Mouse (Mus musculus) neural tube, embryonic 11.5 days (tissue): ENCODE data around the gene Dolk. TPM values are rescaled to one million over a fixed set of nuclear protein-coding genes. Genes with fewer than 3 reads are reported as not detected.

ENCODE experiments used
- ATAC-seq: fragments of 200-750 bp; cut with Nextera tagmentation; 2 replicates; pipeline ENCODE4 v1.8.0; 2017; ENCODE audit warnings: moderate number of reproducible peaks, mild to moderate bottlenecking, moderate TSS enrichment, moderate library complexity; ENCODE audit not compliant: insufficient read depth, low FRiP score, low TSS enrichment
- DNase-seq: peaks from one replicate; pipeline ENCODE4 v3.0.0-alpha.2; 2015; ENCODE audit warnings: low spot score
- H3K27ac ChIP-seq: fragments of 300-500 bp; sonication (generic); 2 replicates; pipeline ENCODE4 v1.5.1; 2014; ENCODE audit warnings: low read depth, mild to moderate bottlenecking, low read length
- H3K27me3 ChIP-seq: fragments of 300-500 bp; sonication (generic); 2 replicates; pipeline ENCODE4 v1.6.1; 2014; ENCODE audit warnings: mild to moderate bottlenecking, low read length, mixed read lengths; ENCODE audit not compliant: control insufficient read depth, insufficient read depth
- H3K36me3 ChIP-seq: fragments of 300-500 bp; sonication (generic); 2 replicates; pipeline ENCODE4 v1.6.1; 2014; ENCODE audit warnings: mild to moderate bottlenecking, low read length, moderate library complexity, mixed read lengths; ENCODE audit not compliant: control insufficient read depth, insufficient read depth
- H3K4me1 ChIP-seq: fragments of 300-500 bp; sonication (generic); 2 replicates; pipeline ENCODE4 v1.6.1; 2014; ENCODE audit warnings: low read length, mixed read lengths; ENCODE audit not compliant: control insufficient read depth, insufficient read depth
- H3K4me2 ChIP-seq: fragments of 300-500 bp; sonication (generic); 2 replicates; pipeline ENCODE4 v1.6.1; 2014; ENCODE audit warnings: low read depth, mild to moderate bottlenecking, moderate library complexity
- H3K4me3 ChIP-seq: fragments of 300-500 bp; sonication (generic); 2 replicates; pipeline ENCODE4 v1.5.1; 2014; ENCODE audit warnings: low read depth, low read length
- H3K9ac ChIP-seq: fragments of 300-500 bp; sonication (generic); 2 replicates; pipeline ENCODE4 v1.6.1; 2014; ENCODE audit warnings: mild to moderate bottlenecking, low read length
- H3K9me3 ChIP-seq: fragments of 300-500 bp; sonication (generic); 2 replicates; pipeline ENCODE4 v1.6.1; 2016; ENCODE audit warnings: low read length; ENCODE audit not compliant: control insufficient read depth
- WGBS: fragments of 180-500 bp; shearing (Covaris S2); extraction: QIAGEN DNeasy Blood & Tissue Kit; methylation state at CpG from one replicate; pipeline ENCODE4 v1.1.7; 2014; 5-methylcytosine and 5-hydroxymethylcytosine counted together
- polyA plus RNA-seq: library from polyadenylated mRNA; unstranded; fragments of >200 nt; fragmentation: Nextera tagmentation; extraction: Ambion mirVana; gene quantifications from 2 replicates; pipeline ENCODE4 v1.2.1, GENCODE M21; 2014

Gene Dolk
- polyA plus RNA-seq, 1 experiment from 2014 or later, result 27.9 TPM

DNA sequence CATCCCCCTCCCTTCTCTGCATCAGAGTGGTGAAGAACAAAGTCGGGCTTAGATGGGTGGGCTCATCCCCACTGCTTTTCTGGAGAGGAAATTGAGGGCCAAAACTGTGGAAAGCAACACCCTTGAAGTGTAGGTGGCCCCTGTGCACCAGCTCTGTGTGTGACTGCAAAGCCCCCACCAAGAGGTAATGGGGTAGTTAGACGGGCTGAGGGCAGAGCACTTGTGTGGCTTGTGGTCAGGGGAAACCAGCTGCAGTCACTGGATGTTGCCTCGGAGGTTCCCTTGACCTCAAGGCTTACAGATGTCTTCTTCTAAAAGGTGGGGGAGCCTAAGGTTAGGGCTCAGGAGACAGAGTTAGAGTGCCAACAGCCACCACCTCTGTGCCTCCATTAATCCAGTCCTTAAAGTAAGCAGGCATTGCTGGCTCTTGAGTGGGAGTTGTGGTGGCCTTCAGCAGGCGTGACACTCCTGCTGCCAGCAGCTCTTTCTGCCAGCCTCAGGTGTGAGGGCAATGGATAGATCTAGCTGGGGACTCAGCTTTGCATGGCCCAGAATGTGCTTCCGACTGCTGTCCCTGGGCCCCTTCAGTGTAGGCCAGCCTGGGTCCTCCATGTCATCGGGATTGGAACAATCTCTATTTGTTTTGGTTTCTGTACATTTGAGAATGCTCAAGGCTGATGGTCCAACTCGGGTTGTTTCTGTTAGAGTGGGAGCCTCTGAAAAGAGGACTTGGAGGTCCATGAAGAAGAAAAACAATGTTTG is 28.3 kb downstream of the Dolk start:
- H3K4me2 ChIP-seq, result no peak overlapping the region
- no peaks in the 10 kb centered on the region for H3K9me3 ChIP-seq
- no peaks in the 10 kb centered on the region for H3K4me1 ChIP-seq
- H3K27me3 ChIP-seq, result no peaks in the 10 kb centered on the region
- DNase-seq, result no peak
- 95% methylated on average over 7 of the region's 7 CpGs for WGBS
- no peak overlapping the region for H3K9ac ChIP-seq
- H3K27ac ChIP-seq, result no peak overlapping the region
- peaks cover 30% of the 10 kb centered on the region for H3K36me3 ChIP-seq
- ATAC-seq, result no peak
- H3K4me3 ChIP-seq, result no peak overlapping the region

DNA sequence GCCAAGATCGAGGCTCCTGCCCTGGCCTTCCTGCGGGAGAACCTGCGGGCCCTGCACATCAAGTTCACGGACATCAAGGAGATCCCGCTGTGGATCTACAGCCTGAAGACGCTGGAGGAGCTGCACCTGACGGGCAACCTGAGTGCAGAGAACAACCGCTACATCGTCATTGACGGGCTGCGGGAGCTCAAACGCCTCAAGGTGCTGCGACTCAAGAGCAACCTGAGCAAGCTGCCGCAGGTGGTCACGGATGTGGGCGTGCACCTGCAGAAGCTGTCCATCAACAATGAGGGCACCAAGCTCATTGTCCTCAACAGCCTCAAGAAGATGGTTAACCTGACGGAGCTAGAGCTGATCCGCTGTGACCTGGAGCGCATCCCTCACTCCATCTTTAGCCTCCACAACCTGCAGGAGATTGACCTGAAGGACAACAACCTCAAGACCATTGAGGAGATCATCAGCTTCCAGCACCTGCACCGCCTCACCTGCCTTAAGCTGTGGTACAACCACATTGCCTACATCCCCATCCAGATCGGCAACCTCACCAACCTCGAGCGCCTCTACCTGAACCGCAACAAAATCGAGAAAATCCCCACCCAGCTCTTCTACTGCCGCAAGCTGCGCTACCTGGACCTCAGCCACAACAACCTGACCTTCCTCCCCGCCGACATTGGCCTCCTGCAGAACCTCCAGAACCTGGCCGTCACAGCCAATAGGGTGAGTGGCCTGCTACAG is 29.4 kb downstream of the Dolk start:
- H3K36me3 ChIP-seq, result peaks cover 28% of the 10 kb centered on the region

DNA sequence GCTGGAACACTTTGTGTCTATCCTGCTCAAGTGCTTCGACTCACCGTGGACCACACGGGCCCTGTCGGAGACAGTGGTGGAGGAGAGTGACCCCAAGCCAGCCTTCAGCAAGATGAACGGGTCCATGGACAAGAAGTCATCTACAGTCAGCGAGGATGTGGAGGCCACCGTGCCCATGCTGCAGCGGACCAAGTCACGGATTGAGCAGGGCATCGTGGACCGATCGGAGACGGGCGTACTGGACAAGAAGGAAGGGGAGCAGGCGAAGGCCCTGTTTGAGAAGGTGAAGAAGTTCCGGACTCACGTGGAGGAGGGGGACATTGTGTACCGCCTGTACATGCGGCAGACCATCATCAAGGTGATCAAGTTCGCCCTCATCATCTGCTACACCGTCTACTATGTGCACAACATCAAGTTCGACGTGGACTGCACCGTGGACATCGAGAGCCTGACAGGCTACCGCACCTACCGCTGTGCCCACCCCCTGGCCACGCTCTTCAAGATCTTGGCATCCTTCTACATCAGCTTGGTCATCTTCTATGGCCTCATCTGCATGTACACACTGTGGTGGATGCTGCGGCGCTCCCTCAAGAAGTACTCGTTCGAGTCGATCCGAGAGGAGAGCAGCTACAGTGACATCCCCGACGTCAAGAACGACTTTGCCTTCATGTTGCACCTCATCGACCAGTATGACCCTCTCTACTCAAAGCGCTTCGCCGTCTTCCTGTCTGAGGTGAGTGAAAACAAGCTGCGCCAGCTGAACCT is 30.3 kb downstream of the Dolk start:
- Histone ChIP-seq H3K9ac (no peak overlapping the region), H3K4me2 (no peak overlapping the region), H3K27ac (no peak overlapping the region), H3K4me1 (no peaks in the 10 kb centered on the region), H3K9me3 (no peaks in the 10 kb centered on the region), H3K36me3 (peaks cover 28% of the 10 kb centered on the region), H3K4me3 (no peak overlapping the region), H3K27me3 (no peaks in the 10 kb centered on the region)
- DNase-seq (no peak), ATAC-seq (no peak)
- 96% methylated on average over 42 of the region's 42 CpGs for WGBS

More for the DNA sequence above, 29.4 kb downstream of the Dolk start:
- no peak overlapping the region for H3K9ac ChIP-seq
- 95% methylated on average over 30 of the region's 30 CpGs for WGBS
- no peak overlapping the region for H3K4me3 ChIP-seq
- H3K27ac ChIP-seq, result no peak overlapping the region
- no peaks in the 10 kb centered on the region for H3K9me3 ChIP-seq
- no peak overlapping the region for H3K4me2 ChIP-seq
- DNase-seq, result no peak
- no peaks in the 10 kb centered on the region for H3K4me1 ChIP-seq
- no peaks in the 10 kb centered on the region for H3K27me3 ChIP-seq
- no peak for ATAC-seq

DNA sequence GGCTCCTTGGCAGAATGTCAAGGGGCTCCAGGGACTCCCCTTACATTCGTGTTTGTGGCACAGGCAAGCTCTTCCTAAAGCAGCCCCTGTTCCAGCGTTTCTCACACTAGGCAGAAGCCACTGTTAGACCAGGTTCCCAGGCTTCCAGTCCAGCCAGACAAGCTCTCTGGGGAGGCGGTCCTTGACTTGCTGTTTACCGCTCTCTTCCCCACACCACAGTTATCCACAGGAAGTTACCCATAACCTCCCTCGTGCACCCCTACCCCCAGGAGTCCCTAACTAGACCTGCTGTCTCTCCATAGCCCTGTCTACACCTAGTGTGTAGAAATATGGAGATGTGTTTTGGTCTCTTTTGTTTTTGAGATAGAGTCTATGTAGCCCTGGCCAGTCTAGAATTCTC is 32.3 kb downstream of the Dolk start:
- Histone ChIP-seq H3K9ac (no peak overlapping the region), H3K27ac (no peak overlapping the region), H3K4me2 (no peak overlapping the region), H3K9me3 (no peaks in the 10 kb centered on the region), H3K36me3 (peaks cover 34% of the 10 kb centered on the region), H3K27me3 (no peaks in the 10 kb centered on the region), H3K4me3 (no peak overlapping the region), H3K4me1 (no peaks in the 10 kb centered on the region)
- DNase-seq (no peak), ATAC-seq (no peak)
- WGBS, result 87% methylated on average over 5 of the region's 5 CpGs

- Histone ChIP-seq H3K9me3 (no peaks in the 10 kb centered on the region), H3K4me1 (no peaks in the 10 kb centered on the region), H3K4me2 (no peak overlapping the region), H3K27ac (no peak overlapping the region), H3K4me3 (no peak overlapping the region), H3K36me3 (peaks cover 29% of the 10 kb centered on the region), H3K27me3 (no peaks in the 10 kb centered on the region), H3K9ac (no peak overlapping the region)
- ATAC-seq (no peak), DNase-seq (no peak)
- WGBS, result 88% methylated on average over 3 of the region's 3 CpGs
These were observed 33.6 kb downstream of the Dolk start for GRCm38 (mm10) chr2:30252521-30252920.

DNA sequence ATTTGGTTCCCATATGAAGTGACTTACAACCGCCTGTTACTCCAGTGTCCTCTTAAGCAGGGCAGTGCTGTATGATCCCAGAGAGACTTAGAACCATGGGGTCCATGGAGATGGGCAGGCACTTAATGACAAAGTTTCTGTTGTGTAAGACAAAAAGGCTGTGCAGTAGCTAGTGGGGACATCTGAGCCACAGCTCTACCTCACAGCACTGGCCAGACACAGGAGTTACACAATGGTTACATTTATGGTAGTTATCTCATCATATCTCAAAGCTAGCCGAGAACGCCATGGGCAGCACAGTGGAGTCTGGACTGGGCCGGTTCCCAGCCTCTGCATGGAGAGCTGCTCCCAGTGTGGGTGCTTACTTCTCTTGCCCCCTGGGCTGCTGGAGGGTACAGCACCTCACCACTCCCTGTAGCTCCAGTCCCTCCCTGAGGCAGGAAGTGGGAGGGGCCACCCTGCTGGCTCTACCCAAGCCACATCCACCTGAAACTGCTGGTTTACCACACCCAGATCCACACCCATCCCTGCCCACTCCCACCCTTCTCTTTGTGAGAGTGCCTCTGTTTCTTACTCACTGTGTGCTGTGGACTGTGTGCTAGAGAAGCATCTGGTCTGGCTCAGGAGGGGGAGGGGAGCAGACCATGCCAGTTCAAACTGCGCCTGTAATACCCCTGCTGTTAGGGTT is 34.6 kb downstream of the Dolk start:
- Histone ChIP-seq H3K27me3 (no peaks in the 10 kb centered on the region), H3K4me3 (no peak overlapping the region), H3K4me1 (no peaks in the 10 kb centered on the region), H3K4me2 (no peak overlapping the region), H3K9ac (no peak overlapping the region), H3K27ac (no peak overlapping the region), H3K9me3 (no peaks in the 10 kb centered on the region), H3K36me3 (peaks cover 21% of the 10 kb centered on the region)
- no peak for DNase-seq
- WGBS, result 71% methylated on average over 5 of the region's 5 CpGs
- no peak for ATAC-seq

DNA sequence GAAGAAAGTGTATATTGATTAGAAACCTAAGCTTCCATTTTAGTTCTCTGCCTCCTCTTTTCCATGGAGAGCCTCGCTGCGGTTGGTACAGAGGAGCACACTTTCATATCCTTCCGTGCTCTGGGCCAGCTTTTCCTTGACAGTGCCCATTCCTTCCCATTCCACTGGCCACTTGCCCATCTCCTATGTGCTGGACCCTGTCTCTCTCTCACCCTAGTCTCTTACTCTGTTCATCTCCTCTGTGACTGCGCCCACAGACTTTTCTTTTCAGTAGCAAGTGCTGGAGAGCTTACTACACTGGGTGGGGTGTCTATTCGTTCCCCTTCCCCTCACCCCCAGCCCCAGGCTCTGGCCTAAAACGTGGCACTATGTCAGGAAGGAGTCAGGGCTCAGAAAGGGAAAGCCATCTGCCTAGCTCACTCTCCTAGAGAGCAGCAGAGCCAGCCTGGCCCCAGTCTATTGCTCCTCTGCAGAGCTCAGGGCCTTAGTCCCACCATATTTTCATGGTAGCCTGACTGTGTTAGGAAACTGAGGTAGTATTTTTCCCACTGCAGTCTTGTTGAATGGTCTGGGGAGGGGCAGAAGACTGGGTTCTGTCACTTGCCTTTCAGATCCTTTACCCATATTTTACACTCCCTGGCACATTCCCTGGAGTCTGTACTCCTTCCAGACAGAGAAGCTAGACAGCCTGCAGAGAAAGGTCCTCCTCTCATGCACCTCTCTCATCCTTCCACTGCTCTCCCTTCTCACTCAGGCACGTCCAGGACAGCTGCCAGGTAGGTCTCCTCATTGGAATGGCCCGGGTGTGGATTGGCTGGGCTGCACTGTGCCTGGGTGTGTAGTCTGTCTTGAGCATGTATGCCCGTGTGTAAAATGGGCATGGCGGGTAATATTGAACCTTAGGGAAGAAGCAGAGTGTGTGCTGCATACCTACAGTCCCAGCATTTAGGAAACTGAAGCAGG is 35.7 kb downstream of the Dolk start:
- Histone ChIP-seq H3K4me1 (no peaks in the 10 kb centered on the region), H3K27me3 (no peaks in the 10 kb centered on the region), H3K4me2 (no peak overlapping the region), H3K4me3 (no peak overlapping the region), H3K9me3 (no peaks in the 10 kb centered on the region), H3K36me3 (peaks cover 11% of the 10 kb centered on the region), H3K9ac (no peak overlapping the region), H3K27ac (no peak overlapping the region)
- no peak for ATAC-seq
- 88% methylated on average over 10 of the region's 10 CpGs for WGBS
- no peak for DNase-seq
